Mouse (Mus musculus) CD4-positive, CD25-positive, alpha-beta regulatory T cell (primary cell): ENCODE data around the gene Prop1. TPM values are rescaled to one million over a fixed set of nuclear protein-coding genes. Genes with fewer than 3 reads are reported as not detected.

Source experiments
- polyA plus RNA-seq: library from polyadenylated mRNA; unstranded; fragments of 100-300 nt; shearing (Covaris generic); gene quantifications from one replicate; pipeline ENCODE4 v1.2.1, GENCODE M21; 2017

Gene Prop1
- polyA plus RNA-seq, result not detected

GRCm38 (mm10) chr11:50953665-50954064, at the start of gene Prop1:
Prop1 (minus strand) TSS chr11:50953765.

DNA sequence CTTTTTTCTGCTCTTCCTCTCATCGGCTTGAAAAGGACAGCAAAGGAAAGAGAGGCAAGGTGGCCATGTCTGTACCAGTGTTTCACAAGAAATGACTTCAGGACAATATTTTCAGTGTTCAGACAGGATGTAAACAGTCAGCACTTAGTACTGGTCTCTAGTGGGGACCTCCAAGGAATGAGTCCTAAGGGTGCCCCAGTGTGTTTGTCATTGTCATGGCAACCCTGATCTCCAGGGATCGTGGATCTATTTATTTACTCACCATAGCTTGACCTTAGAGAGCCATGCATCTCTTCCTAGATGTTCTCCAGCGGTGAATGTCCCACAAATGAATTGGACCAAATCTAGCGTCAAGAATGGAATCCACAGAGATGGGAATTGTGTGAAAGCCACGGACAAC, 49.7 kb upstream of the Prop1 start, which contains the start of gene Olfr51:
Olfr51 (plus strand) TSS at position 301 of the 400 bp plus-strand sequence.

GRCm38 (mm10) chr11:50981667-50982066, 28.1 kb upstream of the Prop1 start, which contains the start of gene Olfr1377:
Olfr1377 (plus strand) TSS chr11:50981967.

GRCm38 (mm10) chr11:50966230-50966629, 12.7 kb upstream of the Prop1 start, which contains the start of gene Olfr1378:
Olfr1378 (plus strand) TSS chr11:50966530.

DNA sequence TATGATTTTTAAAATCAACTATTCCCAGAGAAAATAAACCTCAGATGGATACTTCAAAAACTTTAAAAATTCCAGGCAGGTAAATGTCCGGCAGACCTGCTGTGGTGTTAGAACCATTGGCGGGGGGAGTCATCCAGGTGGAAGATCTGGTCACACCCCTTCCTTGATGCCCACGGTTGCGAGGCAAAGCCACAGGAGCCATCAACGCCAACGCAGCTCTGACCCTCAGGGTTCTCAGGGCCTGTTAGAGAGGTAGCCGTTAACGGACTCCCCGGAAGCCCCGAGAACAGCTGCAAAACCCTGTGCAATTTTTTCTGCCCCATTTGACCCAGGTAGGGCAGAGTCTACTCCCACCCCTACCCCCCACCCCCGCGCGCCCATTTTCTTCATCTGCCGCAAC, 10.1 kb downstream of the Prop1 start, which contains the start of gene 4933414I15Rik:
4933414I15Rik (minus strand) TSS at position 260 of the 400 bp plus-strand sequence.

DNA sequence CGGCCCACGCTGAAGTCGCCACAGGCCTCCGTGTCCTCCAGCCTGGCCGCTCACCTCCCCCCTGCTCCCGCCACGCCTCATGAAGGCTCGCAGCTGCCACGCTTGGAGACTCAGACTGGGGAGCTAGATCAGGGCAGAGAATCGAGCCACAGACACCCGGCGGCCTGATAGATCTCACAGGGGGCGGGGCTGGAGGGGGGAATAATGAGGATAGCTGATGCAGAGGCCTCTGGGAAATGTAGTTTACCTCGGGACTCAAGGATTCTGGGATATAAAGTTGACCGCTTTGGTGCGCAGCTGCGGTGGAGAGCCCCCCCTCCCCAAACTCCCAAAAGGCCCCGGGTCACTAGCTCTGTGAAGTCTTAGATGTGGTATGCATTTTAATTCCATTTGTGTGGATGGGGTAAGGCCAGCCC, 22.1 kb downstream of the Prop1 start, which contains the start of gene Zfp354b:
Zfp354b (minus strand) TSS at position 183 of the 416 bp plus-strand sequence.

GRCm38 (mm10) chr11:50915671-50916320, 37.8 kb downstream of the Prop1 start, which contains the start of gene Zfp2:
Zfp2 (minus strand) TSS chr11:50916165.

Other genes starting within 250 kb of the Prop1 start
- 3.3 TPM for gene Zfp354c, start 126.0 kb downstream of the Prop1 start, polyA plus RNA-seq
- 0.14 TPM for gene Zfp879, start 112.2 kb downstream of the Prop1 start, polyA plus RNA-seq
- gene Grm6, start 103.1 kb downstream of the Prop1 start, polyA plus RNA-seq, result 0.69 TPM
- gene Zfp454, start 66.1 kb downstream of the Prop1 start, polyA plus RNA-seq, result not detected
- 2.0 TPM for gene Zfp2, start 37.6 kb downstream of the Prop1 start, polyA plus RNA-seq
- not detected for gene Zfp354b, start 22.1 kb downstream of the Prop1 start, polyA plus RNA-seq
- not detected for gene 4933414I15Rik, start 10.0 kb downstream of the Prop1 start, polyA plus RNA-seq
- not detected for gene Olfr1378, start 12.8 kb upstream of the Prop1 start, polyA plus RNA-seq
- not detected for gene Olfr1377, start 28.2 kb upstream of the Prop1 start, polyA plus RNA-seq
- gene Olfr51, start 49.8 kb upstream of the Prop1 start, polyA plus RNA-seq, result not detected
- 0.06 TPM for gene Olfr54, start 60.5 kb upstream of the Prop1 start, polyA plus RNA-seq
- gene Olfr1375, start 94.3 kb upstream of the Prop1 start, polyA plus RNA-seq, result not detected
- not detected for gene Zfp354a, start 105.5 kb upstream of the Prop1 start, polyA plus RNA-seq